Mouse (Mus musculus): ENCODE measurements around the gene Nmrk1.

Nmrk1 gene

DNA sequence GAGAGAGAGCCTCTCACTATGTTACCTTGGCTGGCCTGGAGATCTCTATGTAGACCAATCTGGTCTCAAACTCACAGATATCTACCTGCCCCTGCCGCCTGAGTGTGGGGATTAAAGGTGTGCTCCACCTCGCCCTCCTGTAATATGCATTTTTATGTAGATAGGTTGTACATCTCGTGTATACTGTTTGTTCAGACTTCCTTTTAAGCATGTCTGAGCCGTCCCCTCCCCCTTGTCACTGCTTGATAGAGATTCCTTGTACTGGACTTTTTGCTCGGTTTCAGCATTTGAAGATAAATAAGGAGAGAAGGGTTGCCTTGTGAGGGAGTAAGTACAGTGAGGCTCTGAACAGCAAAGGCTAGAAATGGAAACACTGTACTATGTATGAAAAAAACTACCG, 21.3 kb downstream of the Nmrk1 start:
- no peak for DNase-seq (ENCODE audit: low spot score)

DNA sequence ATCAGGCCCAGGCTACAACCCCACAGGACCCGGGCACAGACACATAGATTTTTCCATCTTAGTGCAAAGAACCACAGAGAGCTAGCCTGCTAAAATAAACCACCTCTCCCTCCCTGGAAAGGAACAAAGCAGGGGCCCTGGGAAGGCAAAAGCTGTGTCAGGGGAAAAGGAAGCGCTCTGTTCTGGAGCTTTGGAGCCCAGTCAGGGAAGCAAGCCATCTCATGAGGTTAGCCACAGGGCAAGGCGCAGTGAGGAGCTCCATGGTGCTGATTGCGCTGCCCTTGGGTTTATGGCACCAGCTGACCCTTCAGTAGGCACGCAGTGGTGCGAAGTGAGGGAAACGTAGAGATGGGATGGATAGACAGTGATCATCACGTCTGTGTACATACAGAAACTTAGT, 22.6 kb downstream of the Nmrk1 start:
- DNase-seq (ENCODE audit: low spot score): no peak

- no peak for DNase-seq (ENCODE audit: low spot score)
Observed at GRCm38 (mm10) chr19:18654984-18655383, 23.2 kb downstream of the Nmrk1 start.

- DNase-seq (ENCODE audit: low spot score): no peak
Observed at GRCm38 (mm10) chr19:18655999-18656398, 24.2 kb downstream of the Nmrk1 start.

- no peak for DNase-seq (ENCODE audit: low spot score)
Observed at GRCm38 (mm10) chr19:18658473-18658872, 26.7 kb downstream of the Nmrk1 start.

DNA sequence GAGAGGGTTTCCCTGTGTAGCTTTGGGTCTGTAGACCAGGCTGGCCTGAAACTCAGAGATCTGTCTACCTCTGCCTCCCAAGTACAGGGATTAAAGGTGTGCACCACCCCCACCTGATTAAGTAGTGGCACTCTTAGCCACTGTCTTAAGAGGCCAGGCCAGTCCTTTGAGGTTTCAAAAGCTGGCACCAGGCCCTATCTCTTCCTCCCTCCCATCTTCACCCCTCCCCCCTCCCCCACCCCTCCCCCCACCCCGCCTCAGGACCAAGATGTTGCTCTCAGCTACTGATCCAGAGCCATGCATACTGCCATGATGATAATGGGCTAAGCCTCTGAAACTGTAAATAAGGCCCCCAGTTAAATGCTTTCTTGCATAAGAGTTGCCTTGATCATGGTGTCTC, 27.6 kb downstream of the Nmrk1 start:
- no peak for DNase-seq (ENCODE audit: low spot score)

- DNase-seq (ENCODE audit: low spot score): no peak
Observed at GRCm38 (mm10) chr19:18660466-18660865, 28.7 kb downstream of the Nmrk1 start.

- DNase-seq (ENCODE audit: low spot score): no peak
Observed at GRCm38 (mm10) chr19:18661683-18662082, 29.9 kb downstream of the Nmrk1 start.

DNA sequence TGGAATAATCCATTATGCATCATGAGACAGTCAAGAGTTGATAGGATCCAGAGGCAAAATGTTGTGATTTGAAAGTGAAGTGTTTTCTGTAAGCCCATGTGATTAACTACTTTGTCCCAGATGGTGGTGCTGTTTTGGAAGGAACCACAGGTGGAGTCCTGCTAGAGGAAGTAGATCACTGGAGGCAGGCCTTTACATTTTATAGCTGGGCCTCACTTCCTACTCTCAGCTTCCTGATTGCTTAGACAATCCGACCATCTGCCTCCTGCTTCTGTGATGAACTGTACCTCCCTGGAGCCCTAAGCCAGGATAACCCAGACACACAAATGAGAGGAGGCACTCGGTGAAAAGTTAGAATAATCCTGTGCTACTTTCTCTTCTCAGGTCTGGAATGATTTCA, 32.2 kb downstream of the Nmrk1 start:
- no peak for DNase-seq (ENCODE audit: low spot score)

GRCm38 (mm10) chr19:18666966-18667365, 35.2 kb downstream of the Nmrk1 start:
- no peak for DNase-seq (ENCODE audit: low spot score)

DNA sequence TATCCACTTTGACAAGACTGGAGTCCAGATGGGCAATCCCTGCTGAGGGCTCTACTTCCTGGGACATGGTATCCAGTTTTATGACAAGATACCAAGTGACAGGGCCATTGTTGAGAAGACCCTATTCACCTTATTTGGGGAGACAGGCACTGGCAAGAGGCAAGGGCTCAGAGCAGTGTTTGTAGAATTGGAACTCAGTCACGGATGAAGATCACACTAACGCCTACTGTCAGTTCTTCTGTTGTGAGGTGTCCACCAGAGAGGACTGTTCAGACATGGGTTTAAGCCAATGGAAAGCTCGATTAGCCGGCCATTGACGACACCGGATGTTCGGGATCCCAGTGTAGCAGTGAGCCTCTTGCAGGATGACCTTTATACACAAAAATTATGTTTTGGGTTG, 37.8 kb downstream of the Nmrk1 start:
- DNase-seq (ENCODE audit: low spot score): no peak

- peak; percentile 97 for DNase-seq (ENCODE audit: low spot score)
Observed at GRCm38 (mm10) chr19:18670608-18671007, 38.9 kb downstream of the Nmrk1 start, which contains the start of gene Carnmt1. Gene Carnmt1, plus strand, starts transcription at chr19:18670764.

DNA sequence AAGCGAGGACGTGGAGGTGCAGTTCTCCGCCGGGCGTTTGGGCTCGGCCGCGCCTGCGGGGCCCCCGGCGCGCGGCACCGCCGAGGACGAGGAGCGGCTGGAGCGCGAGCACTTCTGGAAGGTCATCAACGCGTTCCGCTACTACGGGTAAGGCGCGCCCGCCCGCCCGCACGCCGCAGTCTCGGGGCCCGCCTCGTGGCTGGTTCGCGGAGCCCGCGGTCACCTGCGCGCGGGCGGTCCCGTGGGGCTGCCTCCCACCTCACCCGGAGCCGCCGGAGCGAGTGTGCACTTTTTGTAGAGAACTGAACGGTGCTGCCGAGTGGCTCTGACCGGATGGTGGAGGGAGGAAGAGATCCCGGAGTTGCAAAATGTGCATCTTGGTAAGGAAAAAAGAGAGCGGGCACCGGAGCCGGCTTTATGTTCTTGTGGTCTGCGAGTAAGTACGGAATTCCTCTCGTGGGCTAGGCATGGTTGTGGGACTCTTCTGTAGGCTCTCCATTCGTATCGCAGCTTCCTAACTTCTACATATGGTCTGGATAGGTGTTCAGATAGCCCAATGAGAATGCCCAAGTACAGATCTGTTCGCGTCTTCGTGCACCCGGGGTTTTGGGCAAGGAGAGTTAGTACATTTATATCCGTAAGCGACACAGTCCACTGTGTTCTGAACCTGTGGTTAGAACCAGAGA, 39.4 kb downstream of the Nmrk1 start:
- DNase-seq (ENCODE audit: low spot score): peak; percentile 28

DNA sequence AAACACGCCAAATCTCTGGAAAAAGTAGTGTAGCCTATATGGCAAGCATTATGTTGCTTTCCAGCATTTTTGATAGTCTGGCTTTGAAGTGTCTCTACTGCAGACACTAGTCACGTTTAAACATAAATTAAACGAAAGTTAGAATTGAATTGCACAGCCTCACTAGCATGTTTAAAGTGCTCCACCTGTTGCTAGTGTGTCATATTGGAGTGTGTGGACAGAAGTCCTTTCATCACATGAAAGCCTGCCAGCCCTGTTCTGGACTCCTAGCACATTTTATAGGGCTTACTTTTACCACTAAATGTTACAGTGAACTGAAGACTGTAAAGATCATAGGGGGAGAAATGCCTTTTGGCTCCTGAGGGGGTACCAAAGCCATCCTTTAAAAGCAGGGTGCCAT, 40.7 kb downstream of the Nmrk1 start:
- DNase-seq (ENCODE audit: low spot score): no peak

DNA sequence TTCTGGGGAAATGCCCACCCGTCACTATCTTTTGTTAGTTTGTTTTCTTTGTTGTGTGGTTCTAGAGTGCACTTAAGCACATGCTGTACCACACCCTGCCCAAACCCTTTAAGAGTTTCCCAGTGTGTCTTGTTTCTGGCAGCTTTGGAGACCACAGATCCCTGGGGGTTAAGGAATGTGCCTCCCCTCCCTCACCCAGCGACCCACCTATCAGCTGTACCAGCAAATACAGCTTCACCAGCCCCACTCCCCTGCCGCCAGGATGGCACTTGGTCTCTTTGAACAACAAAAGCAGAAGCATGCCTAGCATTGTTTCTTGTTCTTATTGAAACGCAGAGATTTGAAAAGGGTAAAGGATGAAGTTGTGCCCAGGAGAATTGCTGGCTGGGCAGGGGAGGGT, 41.4 kb downstream of the Nmrk1 start:
- DNase-seq (ENCODE audit: low spot score): no peak

DNA sequence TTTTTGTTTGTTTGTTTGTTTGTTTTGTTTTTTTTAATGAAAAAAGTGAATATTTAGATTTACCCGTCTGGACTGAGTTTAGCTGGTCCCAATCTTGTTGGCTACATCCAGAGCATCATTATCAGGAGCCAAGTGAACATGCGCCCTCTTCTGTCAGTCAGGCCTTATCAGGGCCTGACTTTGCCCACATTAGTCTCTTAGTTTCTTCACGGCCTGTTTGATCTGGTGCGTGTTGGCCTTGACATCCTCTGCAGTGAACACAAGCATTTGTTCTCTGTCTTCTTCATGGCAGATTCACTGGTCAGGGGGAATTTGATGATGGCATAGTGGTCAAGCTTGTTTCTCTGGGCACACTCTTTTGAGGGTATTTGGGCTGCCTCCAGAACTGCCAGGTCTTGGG, 50.4 kb downstream of the Nmrk1 start:
- DNase-seq (ENCODE audit: low spot score): no peak

- no peak for DNase-seq (ENCODE audit: low spot score)
Observed at GRCm38 (mm10) chr19:18687556-18687955, 55.8 kb downstream of the Nmrk1 start.

GRCm38 (mm10) chr19:18692176-18692575, 60.4 kb downstream of the Nmrk1 start:
- no peak for DNase-seq (ENCODE audit: low spot score)

DNA sequence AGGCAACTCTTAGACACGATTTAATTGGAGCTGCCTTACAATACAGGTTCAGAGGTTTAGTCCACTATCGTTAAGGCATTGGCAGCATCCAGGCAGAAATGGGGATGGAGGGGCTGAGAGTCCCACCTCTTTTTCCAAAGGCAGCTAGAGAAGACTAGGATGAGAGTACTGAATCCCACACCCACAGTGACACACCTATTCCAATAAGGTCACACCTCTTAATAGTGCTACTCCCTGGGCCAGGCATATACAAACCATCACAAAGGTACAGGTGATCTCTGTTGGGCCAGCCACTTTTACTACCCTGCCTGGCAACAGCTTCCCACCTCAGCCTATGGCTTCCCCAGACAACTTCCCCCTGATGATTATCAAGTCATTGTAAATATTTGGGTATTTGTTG, 61.0 kb downstream of the Nmrk1 start:
- no peak for DNase-seq (ENCODE audit: low spot score)

- DNase-seq (ENCODE audit: low spot score): no peak
Observed at GRCm38 (mm10) chr19:18695116-18695515, 63.4 kb downstream of the Nmrk1 start.

- no peak for DNase-seq (ENCODE audit: low spot score)
Observed at GRCm38 (mm10) chr19:18695552-18695951, 63.8 kb downstream of the Nmrk1 start.
